Comparison of ENCODE assay signal across 19 mouse cellular contexts in genomic region chr11:26532994-26533827, GRCm38 (mm10). TPM values are rescaled to one million over a fixed set of nuclear protein-coding genes. Genes with fewer than 3 reads are reported as not detected.
"Had no signal": no experiment of that assay in that cellular context is flagged by ENCODE, and none has a peak within 500 bp of the region (broad histone marks: within the 10 kb centered on the region; RNA-seq: fewer than 3 reads in every experiment).

No protein-coding gene starts in this region.

- H3K9ac ChIP-seq: limb, embryonic 15.5 days; lung, embryonic 15.5 days; neural tube, embryonic 13.5 days had no signal

- H3K9me3 ChIP-seq: limb, embryonic 15.5 days; lung, embryonic 15.5 days; neural tube, embryonic 13.5 days had no signal

- H3K4me1 ChIP-seq: limb, embryonic 15.5 days; lung, embryonic 15.5 days; neural tube, embryonic 13.5 days had no signal

- H3K27me3 ChIP-seq: limb, embryonic 15.5 days; lung, embryonic 15.5 days; neural tube, embryonic 13.5 days had no signal

- H3K4me3 ChIP-seq: left cerebral cortex, adult 2 months; limb, embryonic 15.5 days; lung, embryonic 15.5 days; neural tube, embryonic 13.5 days had no signal

- DNase-seq: kidney, adult 11 months; kidney, adult 9 months; kidney, postnatal 36 days; lung, postnatal 14 days; midbrain, embryonic 14.5 days; retina, postnatal 1 day; thymus, postnatal 36 days had no signal

- H3K36me3 ChIP-seq: limb, embryonic 15.5 days; lung, embryonic 15.5 days; neural tube, embryonic 13.5 days had no signal

- H3K4me2 ChIP-seq: limb, embryonic 15.5 days; lung, embryonic 15.5 days; neural tube, embryonic 13.5 days had no signal

- H3K27ac ChIP-seq: kidney, postnatal 0 days; left cerebral cortex, adult 2 months; limb, embryonic 15.5 days; lung, embryonic 15.5 days; macrophage; neural tube, embryonic 13.5 days had no signal

RNA-seq across cellular contexts. Expression of gene Gm6899, which starts 59.8 kb away (rescaled TPM):
- total RNA-seq: layer of hippocampus, adult 18-20 months; layer of hippocampus, postnatal 10 days; left cerebral cortex, adult 2 months; left cerebral cortex, postnatal 14 days had no signal
- polyA plus RNA-seq: intestine, embryonic 14.5 days; limb, embryonic 11.5 days; limb, embryonic 15.5 days; lung, embryonic 15.5 days; macrophage; midbrain, embryonic 14.5 days; neural tube, embryonic 13.5 days; small intestine, adult 2 months had no signal
